Mouse (Mus musculus) cerebellum, adult 2 months (tissue): Measurements from ENCODE around the gene Myh7b. TPM values are rescaled to one million over a fixed set of nuclear protein-coding genes. Genes with fewer than 3 reads are reported as not detected.

Source experiments
- DNase-seq, 2 experiments: peaks; one replicate each; pipeline ENCODE4 v3.0.0; 2021
- H3K27ac ChIP-seq: fragments of 200-500 bp; 2 replicates; pipeline ENCODE4 v1.5.1; 2012; ENCODE audit warnings: low read length, control low read depth, inconsistent platforms; ENCODE audit not compliant: insufficient read depth
- H3K27me3 ChIP-seq: fragments of 200-500 bp; 2 replicates; pipeline ENCODE4 v1.6.1; 2012; ENCODE audit warnings: inconsistent platforms, mild to moderate bottlenecking, low read length, moderate library complexity; ENCODE audit not compliant: control insufficient read depth, insufficient read depth
- H3K4me1 ChIP-seq: fragments of 200-500 bp; 2 replicates; pipeline ENCODE4 v1.6.1; 2011; ENCODE audit warnings: low read length; ENCODE audit not compliant: control insufficient read depth, insufficient read depth
- H3K4me3 ChIP-seq: fragments of 200-500 bp; replicated peaks from 2 replicates; pipeline ENCODE3; 2011; ENCODE audit warnings: mild to moderate bottlenecking, low read depth, low read length, control low read depth; ENCODE audit not compliant: insufficient read depth
- CTCF ChIP-seq: fragments of 200-500 bp; IDR thresholded peaks from 2 replicates; pipeline ENCODE4 v1.5.1; 2011; ENCODE audit warnings: low read depth, mild to moderate bottlenecking, control low read depth, low read length, moderate library complexity, borderline replicate concordance; ENCODE audit not compliant: insufficient read depth
- POLR2A ChIP-seq: fragments of 200-500 bp; IDR thresholded peaks from 2 replicates; pipeline ENCODE4 v1.6.1; 2011; ENCODE audit warnings: low read length, control low read depth, borderline replicate concordance; ENCODE audit not compliant: insufficient read depth
- WGBS: fragments of 180-500 bp; shearing (Covaris S2); methylation state at CpG from one replicate; pipeline ENCODE4 v1.1.7; 2018; 5-methylcytosine and 5-hydroxymethylcytosine counted together
- polyA plus RNA-seq: library from polyadenylated mRNA; depleted of rRNA; stranded (reverse); fragments of >200 nt; gene quantifications from 2 replicates; pipeline ENCODE4 v1.2.3, GENCODE M21; 2012

Myh7b gene
- polyA plus RNA-seq, 1 experiment: 17.6 TPM

GRCm38 (mm10) chr2:155580331-155580730 lies 30.7 kb upstream of the Myh7b start:
- 90% methylated on average over 3 of the region's 3 CpGs for WGBS

DNA sequence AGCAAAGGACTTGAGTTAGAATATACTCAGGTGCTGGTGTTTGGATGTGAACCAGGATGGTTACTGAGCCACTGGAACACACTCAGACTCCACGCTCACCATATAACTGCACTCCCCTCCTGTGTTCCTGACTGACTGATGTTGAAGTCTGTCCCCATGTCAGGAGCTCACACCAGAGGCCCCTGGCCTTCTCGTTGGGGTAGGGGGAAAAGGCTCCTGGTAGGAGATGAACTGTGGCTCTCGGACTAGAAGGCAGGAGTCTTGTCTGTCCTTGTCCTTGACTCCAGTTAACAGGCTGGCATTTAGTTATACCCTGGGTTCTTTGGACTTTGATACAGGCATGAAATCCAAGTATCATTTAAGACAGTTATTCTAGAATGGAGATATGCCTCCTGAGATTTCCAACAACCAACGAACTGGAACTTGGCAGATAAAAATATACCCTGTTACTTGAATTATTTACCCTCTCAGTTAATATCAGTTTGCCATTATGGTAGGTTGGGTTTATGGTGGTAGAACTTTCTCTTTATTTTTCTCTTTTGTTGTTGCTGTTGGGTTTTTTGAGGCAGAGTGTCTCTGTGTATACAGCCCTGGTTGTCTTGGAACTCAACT lies 28.5 kb upstream of the Myh7b start:
- TF ChIP-seq POLR2A (no peak), CTCF (no peak)
- WGBS: 80% methylated on average over 4 of the region's 4 CpGs
- DNase-seq: no peak
- no peaks in the 10 kb centered on the region for H3K4me1 ChIP-seq
- no peak overlapping the region for H3K4me3 ChIP-seq
- no peak overlapping the region for H3K27ac ChIP-seq
- no peaks in the 10 kb centered on the region for H3K27me3 ChIP-seq

More at GRCm38 (mm10) chr2:155580331-155580730, 30.7 kb upstream of the Myh7b start:
- Histone ChIP-seq H3K4me3 (no peak overlapping the region), H3K27me3 (no peaks in the 10 kb centered on the region), H3K27ac (no peak overlapping the region), H3K4me1 (no peaks in the 10 kb centered on the region)
- DNase-seq: no peak
- TF ChIP-seq POLR2A (no peak), CTCF (no peak)

DNA sequence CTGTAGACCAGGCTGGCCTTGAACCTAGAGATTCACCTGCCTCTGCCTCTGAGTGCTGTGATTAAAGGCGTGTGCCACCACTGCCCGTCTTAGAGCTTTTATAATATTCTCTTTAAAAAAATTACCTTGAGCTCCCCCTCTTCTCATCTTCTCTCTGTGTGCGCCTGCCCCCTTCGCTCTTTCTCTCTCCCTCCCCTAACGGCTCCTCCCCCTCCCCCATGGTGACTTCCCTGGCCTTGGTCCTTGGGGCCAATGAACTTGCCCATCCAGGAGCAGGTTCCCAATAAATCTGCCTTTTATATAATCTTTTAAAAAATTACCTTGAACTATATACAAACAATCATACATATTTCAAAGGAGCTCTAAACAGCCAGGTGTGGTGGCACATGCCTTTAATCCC lies 28.0 kb upstream of the Myh7b start:
- DNase-seq: no peak
- H3K4me3 ChIP-seq: no peak overlapping the region
- no peak overlapping the region for H3K27ac ChIP-seq
- H3K27me3 ChIP-seq: no peaks in the 10 kb centered on the region
- no peak for TF ChIP-seq POLR2A
- no peak for TF ChIP-seq CTCF
- 91% methylated on average over 5 of the region's 5 CpGs for WGBS
- H3K4me1 ChIP-seq: no peaks in the 10 kb centered on the region

GRCm38 (mm10) chr2:155583927-155584530 lies 27.0 kb upstream of the Myh7b start:
- DNase-seq: peak; percentile 64 to 66
- H3K4me1 ChIP-seq: no peaks in the 10 kb centered on the region
- no peak overlapping the region for H3K4me3 ChIP-seq
- no peak overlapping the region for H3K27ac ChIP-seq
- H3K27me3 ChIP-seq: no peaks in the 10 kb centered on the region
- WGBS: 44% methylated on average over 5 of the region's 5 CpGs
- no peak for TF ChIP-seq POLR2A
- peak; percentile 96 for TF ChIP-seq CTCF

DNA sequence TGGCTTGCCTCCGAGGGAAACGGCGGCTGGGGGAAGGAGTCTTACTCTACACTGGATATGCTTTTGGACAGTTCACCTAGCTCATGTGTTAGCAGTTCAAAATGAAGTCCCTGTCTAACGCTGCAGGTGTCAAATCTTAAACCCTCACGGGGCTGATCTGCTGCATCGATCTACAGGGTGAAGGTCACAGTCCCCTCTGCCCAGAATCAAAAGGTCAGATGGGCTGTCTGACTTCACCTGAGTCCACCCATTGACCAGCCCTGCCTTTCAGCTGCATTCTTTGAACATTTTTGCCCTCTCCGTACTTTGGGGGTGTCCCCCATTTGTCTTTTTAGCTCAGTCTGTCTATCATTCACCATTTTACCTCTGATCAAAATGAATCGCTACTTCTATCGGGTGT lies 25.9 kb upstream of the Myh7b start:
- no peak overlapping the region for H3K27ac ChIP-seq
- TF ChIP-seq CTCF (no peak), POLR2A (no peak)
- WGBS: 89% methylated on average over 9 of the region's 9 CpGs
- no peak for DNase-seq
- H3K4me3 ChIP-seq: no peak overlapping the region
- no peaks in the 10 kb centered on the region for H3K4me1 ChIP-seq
- no peaks in the 10 kb centered on the region for H3K27me3 ChIP-seq

DNA sequence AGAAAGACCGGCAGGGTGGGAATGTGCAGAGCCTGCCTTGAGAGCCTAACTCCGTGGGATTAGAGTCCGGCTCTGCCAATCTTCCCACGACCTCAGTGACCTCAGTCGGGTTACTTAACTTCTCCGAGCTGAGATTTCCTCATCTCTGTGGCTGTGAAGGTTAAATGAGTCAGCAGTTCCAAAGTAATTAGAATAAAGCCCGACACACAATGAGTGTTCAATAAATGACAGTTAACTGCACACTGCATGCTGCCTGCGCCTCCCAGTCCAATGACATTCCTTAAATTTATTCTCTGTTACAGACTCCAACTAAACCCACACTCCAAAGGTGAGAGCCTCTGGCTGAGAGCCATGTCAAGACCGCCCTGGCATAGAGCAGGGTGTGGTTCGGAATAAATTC lies 25.5 kb upstream of the Myh7b start:
- Histone ChIP-seq H3K27ac (no peak overlapping the region), H3K27me3 (no peaks in the 10 kb centered on the region), H3K4me1 (no peaks in the 10 kb centered on the region), H3K4me3 (no peak overlapping the region)
- DNase-seq: no peak
- 74% methylated on average over 10 of the region's 10 CpGs for WGBS
- no peak for TF ChIP-seq CTCF
- TF ChIP-seq POLR2A: no peak

- 51% methylated on average over 3 of the region's 3 CpGs for WGBS
- Histone ChIP-seq H3K27me3 (no peaks in the 10 kb centered on the region), H3K27ac (no peak overlapping the region), H3K4me3 (no peak overlapping the region), H3K4me1 (no peaks in the 10 kb centered on the region)
- DNase-seq: no peak
- no peak for TF ChIP-seq POLR2A
- TF ChIP-seq CTCF: no peak
These were observed 22.9 kb upstream of the Myh7b start for GRCm38 (mm10) chr2:155588136-155588535.

DNA sequence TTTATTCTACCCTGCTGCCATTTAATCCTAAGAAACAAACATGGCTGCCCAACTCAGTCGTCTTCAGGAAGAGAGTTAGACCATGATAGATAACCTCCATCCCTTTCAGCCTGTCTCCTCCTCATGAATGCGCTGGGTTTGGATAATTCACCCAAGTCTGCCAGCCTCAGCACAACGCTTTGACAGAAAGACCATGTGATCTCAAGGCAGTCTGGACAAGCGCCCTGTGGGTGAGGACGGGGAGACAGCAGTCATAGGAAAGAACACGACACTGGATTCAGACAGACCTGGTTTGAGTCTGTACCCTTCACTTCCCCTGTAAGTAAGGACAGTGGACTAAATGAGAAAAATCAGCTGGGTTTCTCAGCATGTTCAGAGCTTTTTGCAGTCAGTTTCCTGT lies 21.5 kb upstream of the Myh7b start:
- Histone ChIP-seq H3K27me3 (no peaks in the 10 kb centered on the region), H3K4me1 (no peaks in the 10 kb centered on the region), H3K27ac (no peak overlapping the region), H3K4me3 (no peak overlapping the region)
- DNase-seq: no peak
- 56% methylated on average over 6 of the region's 6 CpGs for WGBS
- TF ChIP-seq POLR2A (no peak), CTCF (no peak)
